Mouse (Mus musculus) urinary bladder, postnatal 4 days (tissue): Measurements from ENCODE around the gene Actrt2.
A peak's percentile ranks its signal among the peaks of the same experiment; 100 is the strongest.

ENCODE experiments used
- DNase-seq, 2 experiments: peaks; one replicate each; pipeline ENCODE4 v3.0.0; 2021 to 2022; ENCODE audit warnings: low spot score in 2 of 2

The Actrt2 gene

GRCm38 (mm10) chr4:154638320-154638886 is 29.3 kb downstream of the Actrt2 start:
- no peak for DNase-seq

GRCm38 (mm10) chr4:154637468-154638319 is 30.0 kb downstream of the Actrt2 start:
- DNase-seq: no peak

- no peak for DNase-seq
These were observed 30.9 kb downstream of the Actrt2 start, which contains the start of gene Prdm16 for GRCm38 (mm10) chr4:154636721-154637311. Gene Prdm16, minus strand, starts transcription at chr4:154636873.

- no peak for DNase-seq
These were observed 31.6 kb downstream of the Actrt2 start for GRCm38 (mm10) chr4:154636053-154636433.

GRCm38 (mm10) chr4:154635241-154636052 is 32.2 kb downstream of the Actrt2 start:
- peak in 1 of 2 experiments; percentile 47 for DNase-seq

GRCm38 (mm10) chr4:154634470-154635240 is 33.0 kb downstream of the Actrt2 start:
- no peak for DNase-seq

- no peak for DNase-seq
These were observed 33.7 kb downstream of the Actrt2 start for GRCm38 (mm10) chr4:154634001-154634400.

- DNase-seq: no peak
These were observed 34.6 kb downstream of the Actrt2 start for GRCm38 (mm10) chr4:154632800-154633764.

- DNase-seq: no peak
These were observed 36.9 kb downstream of the Actrt2 start for GRCm38 (mm10) chr4:154630763-154631162.

GRCm38 (mm10) chr4:154627419-154628142 is 40.1 kb downstream of the Actrt2 start:
- DNase-seq: no peak

GRCm38 (mm10) chr4:154626282-154626681 is 41.4 kb downstream of the Actrt2 start:
- no peak for DNase-seq

- DNase-seq: no peak
These were observed 42.0 kb downstream of the Actrt2 start for GRCm38 (mm10) chr4:154625710-154626109.

GRCm38 (mm10) chr4:154623241-154623640 is 44.4 kb downstream of the Actrt2 start:
- no peak for DNase-seq

GRCm38 (mm10) chr4:154622521-154622920 is 45.1 kb downstream of the Actrt2 start:
- no peak for DNase-seq
